Mouse (Mus musculus) kidney, postnatal 0 days (tissue): ENCODE measurements around the gene Gm10134. TPM values are rescaled to one million over a fixed set of nuclear protein-coding genes. Genes with fewer than 3 reads are reported as not detected.

ENCODE experiments used
- ATAC-seq: fragments of 200-750 bp; cut with Nextera tagmentation; replicated peaks from 2 replicates; pipeline ENCODE4 v1.8.0; 2017; ENCODE audit warnings: low read depth, moderate number of reproducible peaks, moderate TSS enrichment, moderate library complexity; ENCODE audit not compliant: low FRiP score
- DNase-seq: peaks from one replicate; pipeline ENCODE4 v3.0.0-alpha.2; 2016; ENCODE audit warnings: low spot score
- H3K27ac ChIP-seq: fragments of 300-500 bp; sonication (generic); 2 replicates; pipeline ENCODE4 v1.5.1; 2014; ENCODE audit warnings: mild to moderate bottlenecking
- H3K27me3 ChIP-seq: fragments of 300-500 bp; sonication (generic); 2 replicates; pipeline ENCODE4 v1.6.1; 2014; ENCODE audit warnings: low read length, mixed read lengths; ENCODE audit not compliant: insufficient read depth
- H3K36me3 ChIP-seq: fragments of 300-500 bp; sonication (generic); 2 replicates; pipeline ENCODE4 v1.6.1; 2014; ENCODE audit warnings: low read length, mixed read lengths; ENCODE audit not compliant: insufficient read depth
- H3K4me1 ChIP-seq: fragments of 300-500 bp; sonication (generic); replicated peaks from 2 replicates; pipeline ENCODE4 v1.6.1; 2014; ENCODE audit warnings: antibody characterized with exemption, low read length, mixed read lengths; ENCODE audit not compliant: insufficient read depth
- H3K4me2 ChIP-seq: fragments of 300-500 bp; sonication (generic); 2 replicates; pipeline ENCODE4 v1.6.1; 2014; ENCODE audit warnings: mild to moderate bottlenecking, low read length, moderate library complexity, mixed read lengths
- H3K4me3 ChIP-seq: fragments of 300-500 bp; sonication (generic); replicated peaks from 2 replicates; pipeline ENCODE4 v1.5.1; 2014; ENCODE audit warnings: low read depth, low read length
- H3K9ac ChIP-seq: fragments of 300-500 bp; sonication (generic); 2 replicates; pipeline ENCODE4 v1.6.1; 2014; ENCODE audit warnings: low read depth, low read length
- H3K9me3 ChIP-seq: fragments of 300-500 bp; sonication (generic); replicated peaks from 2 replicates; pipeline ENCODE4 v1.6.1; 2016; ENCODE audit warnings: low read length, inconsistent platforms, mixed read lengths
- CTCF ChIP-seq: IDR thresholded peaks from 2 replicates; pipeline ENCODE4 v1.5.1; 2016; ENCODE audit warnings: antibody characterized with exemption, low read depth, mild to moderate bottlenecking, moderate library complexity
- WGBS: fragments of 180-500 bp; shearing (Covaris S2); extraction: QIAGEN DNeasy Blood & Tissue Kit; methylation state at CpG from one replicate; pipeline ENCODE4 v1.1.7; 2014; 5-methylcytosine and 5-hydroxymethylcytosine counted together
- polyA plus RNA-seq: library from polyadenylated mRNA; unstranded; fragments of >200 nt; fragmentation: Nextera tagmentation; extraction: Ambion mirVana; gene quantifications from 2 replicates; pipeline ENCODE4 v1.2.1, GENCODE M21; 2015

Gene Gm10134
- polyA plus RNA-seq, 1 experiment from 2014 or later = 11.1 TPM

DNA sequence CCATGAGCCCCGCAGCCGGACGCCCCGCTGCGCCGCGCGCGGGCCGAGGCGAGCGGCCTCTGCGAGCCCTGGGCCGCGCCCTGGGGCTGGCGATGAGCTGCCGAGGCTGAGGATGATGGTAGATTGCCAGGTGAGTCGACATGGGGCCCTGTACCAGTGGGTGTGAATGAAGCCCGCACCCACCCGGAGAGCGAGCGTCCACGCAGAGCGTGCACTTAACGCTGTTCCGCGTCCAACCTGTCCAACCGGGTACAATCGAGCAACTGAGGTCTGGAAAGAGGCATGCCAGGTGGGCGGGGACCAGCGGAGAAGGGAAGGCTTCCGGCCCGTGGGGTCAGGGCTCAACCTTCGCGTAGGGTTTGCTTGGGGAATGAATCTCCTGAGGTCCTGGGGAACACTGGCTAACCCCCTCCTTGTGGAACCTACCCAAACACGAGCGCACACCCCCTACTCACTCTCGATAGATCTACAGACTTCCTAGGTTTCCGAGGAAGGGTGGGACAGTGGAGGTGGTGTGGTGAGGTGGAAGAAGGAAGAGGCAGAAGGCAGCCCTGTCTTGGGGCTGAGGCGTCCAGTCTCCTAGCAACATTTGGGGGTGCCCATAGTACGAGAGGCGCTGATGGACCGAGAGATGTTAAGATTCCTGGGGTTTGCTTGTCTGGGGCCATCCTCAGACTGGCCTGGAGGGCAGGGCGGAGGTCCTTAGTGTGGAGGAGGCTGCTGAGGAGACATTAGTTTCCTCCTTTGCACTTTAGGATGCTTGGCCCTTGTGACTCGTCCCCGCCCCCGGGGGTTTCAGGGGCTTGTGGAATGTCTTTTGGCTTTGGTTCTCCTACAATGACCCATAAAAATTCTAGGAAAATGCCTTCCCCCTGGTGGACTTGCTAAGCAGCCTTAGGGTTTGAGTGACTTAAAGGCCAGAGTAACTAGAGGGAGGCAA, 7.8 kb downstream of the Gm10134 start:
- WGBS = 4% methylated on average over 47 of the region's 47 CpGs
- ATAC-seq = peak; percentile 27; the same call in 1 of the 2 replicates
- peak overlapping the region; percentile 71 for H3K27ac ChIP-seq

DNA sequence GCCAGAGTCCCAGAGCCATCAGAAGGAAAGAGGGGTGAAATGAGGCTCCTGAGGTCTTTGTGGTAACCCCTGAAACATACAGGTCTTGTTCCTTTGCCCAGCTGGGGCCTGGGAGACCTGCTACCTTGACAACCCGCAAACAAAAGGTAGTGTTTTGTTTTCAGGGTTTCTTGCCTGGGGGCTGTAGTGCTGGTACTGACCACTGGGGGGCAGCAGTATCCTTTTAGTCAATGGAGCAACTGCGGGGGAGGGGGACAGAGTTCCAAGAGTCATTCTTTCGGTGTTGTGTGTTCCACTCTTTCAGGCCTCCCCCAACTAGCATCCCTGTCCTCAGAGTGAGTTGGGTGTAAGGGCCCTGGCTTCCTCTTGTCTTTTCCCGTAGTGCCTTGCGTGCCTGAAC, 8.6 kb downstream of the Gm10134 start:
- Histone ChIP-seq H3K36me3 (no peaks in the 10 kb centered on the region), H3K9me3 (no peaks in the 10 kb centered on the region), H3K4me3 (peak overlapping the region; percentile 67; the same call in 1 of the 2 replicates), H3K27me3 (no peaks in the 10 kb centered on the region), H3K4me2 (peak overlapping the region; percentile 97), H3K27ac (no peak overlapping the region), H3K4me1 (peaks cover 16% of the 10 kb centered on the region), H3K9ac (0 out of 2 replicates have a peak overlapping the region, but pooled peaks have one; percentile 83)
- TF ChIP-seq CTCF = peak; percentile 97
- WGBS = 25% methylated on average over 5 of the region's 5 CpGs
- no peak; the same call in 1 of the 2 replicates for ATAC-seq
- DNase-seq = peak; percentile 93

More for the DNA sequence above, 7.8 kb downstream of the Gm10134 start:
- peak overlapping the region; percentile 83 for H3K9ac ChIP-seq
- H3K4me3 ChIP-seq = peak overlapping the region; percentile 67
- H3K4me1 ChIP-seq = peaks cover 16% of the 10 kb centered on the region
- no peaks in the 10 kb centered on the region for H3K27me3 ChIP-seq
- H3K36me3 ChIP-seq = no peaks in the 10 kb centered on the region
- TF ChIP-seq CTCF = no peak
- H3K4me2 ChIP-seq = peak overlapping the region; percentile 97
- DNase-seq = peak; percentile 40
- no peaks in the 10 kb centered on the region for H3K9me3 ChIP-seq

DNA sequence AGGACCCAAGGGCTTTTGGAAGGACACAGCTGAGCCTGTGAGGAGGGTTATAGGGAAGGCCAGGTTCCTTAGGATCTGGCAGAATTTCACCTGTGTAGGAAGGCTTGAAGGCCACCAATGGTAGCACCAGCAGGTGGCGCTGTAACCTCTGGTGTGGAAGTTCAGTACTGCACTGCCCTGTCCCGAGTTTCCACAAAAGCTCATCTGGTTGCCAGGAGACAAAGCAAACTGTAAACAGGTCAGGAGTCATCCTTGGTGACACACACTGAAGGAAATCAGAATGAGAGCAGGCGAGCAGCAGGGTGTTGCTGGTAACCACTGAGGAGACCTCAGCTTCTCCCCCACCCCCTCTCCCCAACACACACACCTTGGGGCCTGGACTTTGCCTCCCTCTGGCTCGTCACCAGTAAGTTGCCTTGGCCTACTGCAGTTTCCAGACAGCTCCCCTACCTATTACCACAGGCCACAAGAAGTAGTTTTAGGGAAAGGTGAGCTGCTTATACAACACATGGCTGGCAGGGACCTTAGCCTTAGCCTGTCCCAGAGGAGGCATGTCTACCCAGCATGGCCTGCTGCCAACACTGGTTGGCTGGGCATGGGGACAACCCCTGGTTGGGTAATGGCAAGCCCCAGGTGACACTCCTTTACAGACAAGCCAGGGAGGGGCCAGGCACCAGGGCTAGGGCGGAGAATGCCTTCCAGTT, 11.5 kb downstream of the Gm10134 start:
- H3K4me3 ChIP-seq = no peak overlapping the region
- no peak overlapping the region for H3K9ac ChIP-seq
- peak; percentile 88 for TF ChIP-seq CTCF
- no peaks in the 10 kb centered on the region for H3K27me3 ChIP-seq
- H3K4me2 ChIP-seq = no peak overlapping the region
- peak; percentile 62 for ATAC-seq
- H3K27ac ChIP-seq = 0 out of 2 replicates have a peak overlapping the region, but pooled peaks have one; percentile 13
- peaks cover 16% of the 10 kb centered on the region for H3K4me1 ChIP-seq
- 51% methylated on average over 5 of the region's 5 CpGs for WGBS
- H3K36me3 ChIP-seq = no peaks in the 10 kb centered on the region
- DNase-seq = peak; percentile 84
- no peaks in the 10 kb centered on the region for H3K9me3 ChIP-seq

DNA sequence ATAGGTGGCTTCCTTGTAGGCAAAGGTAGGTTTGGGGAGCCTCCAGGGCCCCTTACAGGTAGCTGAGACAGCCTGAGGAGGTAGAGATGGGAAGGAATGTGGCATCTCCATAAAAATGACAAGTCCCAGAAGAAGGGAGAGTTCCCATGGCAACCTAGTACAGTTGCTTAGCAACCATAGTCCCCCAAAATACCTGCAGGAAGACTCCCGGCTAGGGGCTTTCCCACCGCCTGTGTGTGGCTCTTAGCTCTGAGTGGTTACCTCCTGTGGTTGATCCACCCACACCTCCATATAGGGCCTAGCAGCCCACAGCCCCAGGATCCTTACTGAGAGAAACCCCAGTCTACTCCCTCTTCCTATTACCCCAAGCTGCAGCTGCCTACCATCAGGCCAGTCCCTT, 12.3 kb downstream of the Gm10134 start:
- 65% methylated on average over 2 of the region's 2 CpGs for WGBS
- Histone ChIP-seq H3K27ac (no peak overlapping the region), H3K36me3 (no peaks in the 10 kb centered on the region), H3K4me2 (no peak overlapping the region), H3K4me3 (no peak overlapping the region), H3K9ac (no peak overlapping the region), H3K4me1 (peaks cover 16% of the 10 kb centered on the region), H3K27me3 (no peaks in the 10 kb centered on the region), H3K9me3 (no peaks in the 10 kb centered on the region)
- ATAC-seq = no peak
- no peak for DNase-seq
- TF ChIP-seq CTCF = no peak

DNA sequence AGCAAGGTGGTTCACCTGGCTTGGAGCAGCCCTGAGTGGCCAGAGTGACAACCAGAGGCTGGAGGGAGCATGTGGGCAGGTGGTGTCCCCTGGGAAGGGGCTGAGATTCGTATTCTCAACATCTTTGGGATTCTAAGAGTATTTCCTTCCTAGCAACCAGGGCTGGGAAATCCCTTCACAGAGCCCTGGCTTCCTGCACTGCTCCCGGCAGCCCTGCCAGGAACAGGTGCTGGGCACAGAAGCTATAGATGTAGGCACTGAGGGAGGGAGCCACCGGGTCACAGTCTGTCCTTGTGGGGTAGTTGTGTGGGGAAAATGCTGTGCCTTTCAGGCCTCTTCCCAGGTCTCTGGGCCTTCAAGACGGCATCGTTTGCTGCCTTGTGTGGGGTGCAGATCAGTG, 14.7 kb downstream of the Gm10134 start:
- Histone ChIP-seq H3K4me3 (no peak overlapping the region), H3K9ac (no peak overlapping the region), H3K4me1 (peaks cover 21% of the 10 kb centered on the region; the same call in 1 of the 2 replicates), H3K27ac (no peak overlapping the region), H3K27me3 (no peaks in the 10 kb centered on the region), H3K9me3 (no peaks in the 10 kb centered on the region), H3K4me2 (no peak overlapping the region), H3K36me3 (no peaks in the 10 kb centered on the region)
- DNase-seq = no peak
- no peak for ATAC-seq
- TF ChIP-seq CTCF = no peak
- 83% methylated on average over 5 of the region's 5 CpGs for WGBS

DNA sequence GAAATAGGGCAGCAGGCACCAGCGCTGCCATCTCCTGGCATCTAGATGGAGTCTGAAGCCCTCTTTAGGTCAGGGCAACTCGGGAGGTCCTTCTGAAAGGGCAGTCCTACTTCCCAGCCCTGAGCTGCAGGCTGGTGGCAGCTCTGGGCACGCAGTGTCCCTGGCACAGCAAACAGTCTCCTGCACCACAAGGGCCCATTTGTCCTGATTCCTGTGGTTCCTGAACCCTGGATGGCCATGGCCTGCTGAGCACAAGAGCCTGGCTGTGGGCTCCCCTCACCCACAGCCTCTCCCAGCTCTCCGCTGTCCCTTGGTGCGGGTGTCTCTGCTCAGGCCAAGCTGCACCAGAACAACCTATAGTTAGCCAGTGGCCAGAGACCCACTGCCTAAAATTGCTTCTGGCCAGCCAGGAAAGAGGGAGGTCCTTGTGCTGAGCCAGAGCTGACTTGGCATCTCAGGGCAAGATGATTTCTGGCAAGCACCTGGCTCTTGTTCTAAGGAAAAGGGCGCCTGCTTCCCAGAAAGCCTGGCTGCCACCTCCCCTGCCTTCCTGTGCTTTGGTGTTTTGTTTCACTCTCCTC, 15.8 kb downstream of the Gm10134 start:
- DNase-seq = no peak
- H3K4me1 ChIP-seq = peaks cover 28% of the 10 kb centered on the region; the same call in 1 of the 2 replicates
- WGBS = 70% methylated on average over 6 of the region's 6 CpGs

More for the DNA sequence above, 15.8 kb downstream of the Gm10134 start:
- no peak overlapping the region for H3K27ac ChIP-seq
- ATAC-seq = no peak
- no peak overlapping the region for H3K9ac ChIP-seq
- H3K4me3 ChIP-seq = no peak overlapping the region
- no peaks in the 10 kb centered on the region for H3K36me3 ChIP-seq
- H3K9me3 ChIP-seq = no peaks in the 10 kb centered on the region
- no peaks in the 10 kb centered on the region for H3K27me3 ChIP-seq
- TF ChIP-seq CTCF = no peak
- H3K4me2 ChIP-seq = no peak overlapping the region
